Mouse (Mus musculus): ENCODE data around the gene Gm17364. TPM values are rescaled to one million over a fixed set of nuclear protein-coding genes. Genes with fewer than 3 reads are reported as not detected.

Gene Gm17364
- polyA plus RNA-seq (2012; rRNA removed; ENCODE audit: low replicate concordance): not detected in 2 replicates

GRCm38 (mm10) chr13:41273927-41274650 is at the start of gene Gm17364:
Gm17364 (minus strand) TSS chr13:41273977.

GRCm38 (mm10) chr13:41249538-41250317 is 24.0 kb downstream of the Gm17364 start, which contains the start of gene Smim13:
Smim13 (plus strand) TSS chr13:41249844.

Other genes with a start within 250 kb of the Gm17364 start
- gene Mak, start 194.3 kb downstream of the Gm17364 start, polyA plus RNA-seq (2012; rRNA removed; ENCODE audit: low replicate concordance): 0.12 TPM in 1 of 2 replicates, not detected in the other
- not detected in 2 replicates for gene Gcm2, start 162.9 kb downstream of the Gm17364 start, polyA plus RNA-seq (2012; rRNA removed; ENCODE audit: low replicate concordance)
- gene Sycp2l, start 159.7 kb downstream of the Gm17364 start, polyA plus RNA-seq (2012; rRNA removed; ENCODE audit: low replicate concordance): not detected in 2 replicates
- gene Elovl2, start 53.6 kb downstream of the Gm17364 start, polyA plus RNA-seq (2012; rRNA removed; ENCODE audit: low replicate concordance): 0.07 and 0.26 TPM in 2 replicates
- gene Smim13, start 24.1 kb downstream of the Gm17364 start, polyA plus RNA-seq (2012; rRNA removed; ENCODE audit: low replicate concordance): 5.0 and 8.1 TPM in 2 replicates
- 25.9 and 34.7 TPM in 2 replicates for gene Nedd9, start 213.4 kb upstream of the Gm17364 start, polyA plus RNA-seq (2012; rRNA removed; ENCODE audit: low replicate concordance)

Measured in subcutaneous adipose tissue, adult 2 months (tissue).